Mouse (Mus musculus) ES-Bruce4 (cell line): ENCODE results near the gene Dicer1. TPM values are rescaled to one million over a fixed set of nuclear protein-coding genes. Genes with fewer than 3 reads are reported as not detected.
A peak's percentile ranks its signal among the peaks of the same experiment; 100 is the strongest.

Source experiments
- H3K27ac ChIP-seq: 2 replicates; pipeline ENCODE4 v1.5.1; 2012; ENCODE audit warnings: low read length, inconsistent platforms; ENCODE audit not compliant: insufficient read depth
- H3K27me3 ChIP-seq: 2 replicates; pipeline ENCODE4 v1.6.1; 2012; ENCODE audit warnings: mild to moderate bottlenecking, low read length, inconsistent platforms; ENCODE audit not compliant: control insufficient read depth, poor library complexity, insufficient read depth, severe bottlenecking
- H3K36me3 ChIP-seq: 2 replicates; pipeline ENCODE4 v1.6.1; 2012; ENCODE audit warnings: inconsistent platforms, mild to moderate bottlenecking, low read length, moderate library complexity; ENCODE audit not compliant: control insufficient read depth, poor library complexity, insufficient read depth, severe bottlenecking
- H3K4me1 ChIP-seq: one replicate; pipeline ENCODE4 v1.8.1; 2011; ENCODE audit warnings: low read length; ENCODE audit not compliant: control insufficient read depth, insufficient read depth
- H3K4me3 ChIP-seq: 2 replicates; pipeline ENCODE4 v1.5.1; 2011; ENCODE audit warnings: low read depth, mild to moderate bottlenecking, low read length
- H3K9ac ChIP-seq: 2 replicates; pipeline ENCODE4 v1.6.1; 2012; ENCODE audit warnings: low read depth, mild to moderate bottlenecking, inconsistent platforms; ENCODE audit not compliant: poor library complexity, severe bottlenecking
- H3K9me3 ChIP-seq: replicated peaks from 2 replicates; pipeline ENCODE4 v1.6.1; 2012; ENCODE audit warnings: mild to moderate bottlenecking, low read length, inconsistent platforms; ENCODE audit not compliant: control insufficient read depth, poor library complexity, insufficient read depth, severe bottlenecking
- CTCF ChIP-seq: IDR thresholded peaks from one replicate; pipeline ENCODE4 v1.8.1; 2011; ENCODE audit warnings: low read depth, low read length
- EP300 ChIP-seq: IDR thresholded peaks from 2 replicates; pipeline ENCODE4 v1.6.1; 2011; ENCODE audit warnings: low read depth, low read length; ENCODE audit not compliant: insufficient read depth
- POLR2A ChIP-seq: IDR thresholded peaks from one replicate; pipeline ENCODE4 v1.8.1; 2011; ENCODE audit warnings: low read length; ENCODE audit not compliant: insufficient read depth
- polyA plus RNA-seq: library from polyadenylated mRNA; stranded (reverse); fragments of >200 nt; gene quantifications from 2 replicates; pipeline ENCODE4 v1.2.4, GENCODE M21; 2011; ENCODE audit warnings: low read depth; ENCODE audit not compliant: missing spikeins, insufficient read depth, insufficient read length

Dicer1 gene
- polyA plus RNA-seq, 1 experiment, result 104 TPM

DNA sequence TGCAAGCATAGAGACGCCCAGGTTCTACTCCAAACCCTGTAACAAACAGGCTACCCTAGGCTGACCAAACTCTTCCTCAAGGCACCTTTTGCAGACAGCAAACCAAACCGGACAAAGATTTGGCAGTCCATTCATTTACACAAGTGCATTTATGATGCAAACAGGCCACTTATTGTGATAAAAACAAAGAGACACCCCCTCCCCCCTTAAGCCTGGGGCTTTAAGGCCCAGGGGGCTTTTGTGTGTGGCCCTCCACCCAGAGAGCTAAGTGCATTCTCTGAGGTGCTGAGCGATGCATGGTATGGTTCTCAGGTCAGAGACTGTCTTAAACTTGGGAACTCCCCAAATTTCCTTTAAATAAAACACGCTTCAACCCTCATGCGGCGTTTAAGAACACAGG, 12.2 kb upstream of the Dicer1 start:
- no peak overlapping the region for H3K9ac ChIP-seq
- no peaks in the 10 kb centered on the region for H3K27me3 ChIP-seq
- H3K36me3 ChIP-seq, result no peaks in the 10 kb centered on the region
- peak overlapping the region; percentile 90 for H3K27ac ChIP-seq
- TF ChIP-seq POLR2A, result no peak
- peak; percentile 98 for TF ChIP-seq EP300
- peaks cover 6% of the 10 kb centered on the region for H3K4me1 ChIP-seq
- H3K4me3 ChIP-seq, result no peak overlapping the region
- H3K9me3 ChIP-seq, result no peaks in the 10 kb centered on the region

DNA sequence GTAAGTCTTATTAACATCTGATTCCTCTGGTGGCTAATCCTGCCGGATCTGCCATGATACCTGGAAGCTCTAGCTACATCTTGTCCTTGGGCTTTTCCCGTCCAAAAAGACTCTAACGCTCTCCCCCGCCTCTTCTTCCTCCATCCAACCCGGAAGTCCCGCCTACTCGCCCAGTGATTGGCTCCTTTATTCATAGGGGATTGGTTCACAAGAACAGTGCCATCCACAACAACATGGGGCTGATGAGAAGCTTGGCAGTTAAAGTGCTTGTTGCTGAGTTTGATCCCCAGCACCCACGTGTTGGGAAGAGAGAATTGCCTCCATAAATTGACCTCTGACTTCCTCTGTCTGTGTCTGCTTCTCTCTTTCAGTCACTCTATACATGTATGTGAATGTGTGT, 9.7 kb upstream of the Dicer1 start:
- Histone ChIP-seq H3K9me3 (no peaks in the 10 kb centered on the region), H3K27ac (peak overlapping the region; percentile 70), H3K9ac (peak overlapping the region; percentile 73), H3K27me3 (no peaks in the 10 kb centered on the region), H3K36me3 (no peaks in the 10 kb centered on the region), H3K4me3 (peak overlapping the region; percentile 85), H3K4me1 (peaks cover 5% of the 10 kb centered on the region)
- TF ChIP-seq EP300 (no peak), POLR2A (peak; percentile 33), CTCF (no peak)

DNA sequence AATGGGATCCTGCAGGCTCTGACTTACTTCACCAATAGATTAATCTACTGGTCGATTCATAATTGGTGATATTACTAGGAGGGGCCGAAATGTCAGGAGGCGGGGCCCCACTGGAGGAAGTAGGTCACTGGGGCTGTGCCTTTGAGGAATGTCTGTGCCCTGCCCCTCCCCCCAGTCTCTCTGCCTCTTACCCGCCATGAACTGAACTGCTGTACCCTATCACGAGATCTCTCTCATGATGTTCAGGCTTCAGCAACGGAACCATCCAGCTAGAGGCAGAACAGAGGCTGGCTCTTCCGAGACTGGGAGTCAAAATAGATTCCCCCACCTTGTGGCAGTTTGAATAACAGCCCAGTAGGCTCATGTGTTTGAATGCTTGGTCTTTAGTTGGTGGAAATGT, 6.3 kb upstream of the Dicer1 start:
- Histone ChIP-seq H3K27me3 (no peaks in the 10 kb centered on the region), H3K9ac (no peak overlapping the region), H3K9me3 (no peaks in the 10 kb centered on the region), H3K27ac (no peak overlapping the region), H3K36me3 (no peaks in the 10 kb centered on the region), H3K4me3 (no peak overlapping the region), H3K4me1 (peaks cover 5% of the 10 kb centered on the region)
- TF ChIP-seq EP300, result no peak

DNA sequence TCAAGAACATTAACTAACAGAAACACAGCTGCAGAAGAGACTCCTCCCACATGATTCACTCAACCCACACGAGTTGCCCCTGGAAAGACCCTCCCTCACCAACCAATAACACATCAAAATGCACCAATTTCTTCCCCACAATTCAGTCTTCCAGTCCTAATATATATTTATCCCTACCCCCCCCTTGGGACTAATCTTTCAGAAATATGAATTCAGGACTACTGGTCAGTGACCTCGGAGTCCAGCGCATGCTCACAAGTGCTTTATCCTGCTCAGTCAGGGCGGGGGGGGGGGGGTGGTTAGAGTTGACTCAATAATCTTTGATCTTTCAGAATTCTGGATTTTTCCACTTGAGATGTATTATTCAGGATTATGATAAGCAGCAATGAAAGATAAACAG, 1.9 kb upstream of the Dicer1 start:
- H3K27ac ChIP-seq, result no peak overlapping the region
- H3K4me3 ChIP-seq, result no peak overlapping the region
- H3K27me3 ChIP-seq, result no peaks in the 10 kb centered on the region
- 0 out of 2 replicates have a peak, but pooled peaks cover 2% of the 10 kb centered on the region for H3K36me3 ChIP-seq
- no peaks in the 10 kb centered on the region for H3K9me3 ChIP-seq
- peaks cover 3% of the 10 kb centered on the region for H3K4me1 ChIP-seq
- no peak for TF ChIP-seq CTCF
- TF ChIP-seq POLR2A, result no peak
- TF ChIP-seq EP300, result no peak
- H3K9ac ChIP-seq, result no peak overlapping the region

DNA sequence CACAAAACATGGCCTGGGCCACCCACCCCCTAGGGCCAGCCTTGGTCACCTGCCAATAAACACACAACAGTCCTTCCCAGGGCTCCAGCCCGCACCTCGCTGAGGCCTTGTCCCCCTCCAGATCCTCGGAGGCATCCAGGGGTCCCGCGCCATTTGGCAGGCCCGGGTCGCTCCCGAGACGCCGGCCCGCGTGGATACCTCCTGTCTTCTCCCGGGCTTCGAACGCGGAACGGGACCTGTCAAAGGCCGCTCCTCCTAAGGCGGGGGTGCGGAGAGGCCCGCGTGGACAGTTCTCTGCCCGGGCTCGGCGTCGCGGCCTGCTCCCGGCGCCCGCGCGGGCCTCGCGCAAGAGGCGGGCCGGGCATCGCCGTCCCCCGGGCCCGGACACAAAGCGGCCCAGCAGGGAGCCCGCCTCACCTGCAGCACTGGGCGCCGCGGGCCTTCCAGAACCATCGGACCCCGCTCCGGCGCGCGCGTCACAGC, 380 bp downstream of the Dicer1 start:
- no peaks in the 10 kb centered on the region for H3K4me1 ChIP-seq
- H3K9me3 ChIP-seq, result no peaks in the 10 kb centered on the region
- no peak for TF ChIP-seq CTCF
- no peak for TF ChIP-seq POLR2A
- no peak for TF ChIP-seq EP300
- no peaks in the 10 kb centered on the region for H3K27me3 ChIP-seq
- no peak overlapping the region for H3K27ac ChIP-seq
- H3K36me3 ChIP-seq, result peaks cover 2% of the 10 kb centered on the region; the same call in 1 of the 2 replicates
- peak overlapping the region; percentile 95 for H3K9ac ChIP-seq
- H3K4me3 ChIP-seq, result peak overlapping the region; percentile 64

DNA sequence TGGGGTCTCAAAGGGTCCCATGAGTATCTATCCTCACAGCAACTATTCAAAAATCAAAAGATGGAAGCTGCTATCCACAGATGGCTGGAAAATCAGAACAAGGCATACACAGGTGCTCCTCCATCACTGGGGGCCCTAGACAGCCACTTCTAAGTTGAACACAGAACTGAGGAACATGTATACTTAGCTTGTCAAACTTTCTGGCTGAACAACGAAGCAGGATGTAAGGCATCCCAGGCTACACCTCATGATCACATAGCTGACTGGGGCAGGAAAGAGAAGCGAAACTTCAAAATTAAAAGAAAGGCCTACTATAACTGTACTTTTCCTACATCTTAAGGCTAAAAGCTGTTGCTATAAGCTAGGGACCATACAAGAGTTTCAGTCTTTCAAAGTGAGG, 2.8 kb downstream of the Dicer1 start:
- H3K4me3 ChIP-seq, result no peak overlapping the region
- H3K27ac ChIP-seq, result no peak overlapping the region
- no peaks in the 10 kb centered on the region for H3K9me3 ChIP-seq
- TF ChIP-seq CTCF (no peak), EP300 (no peak), POLR2A (no peak)
- H3K27me3 ChIP-seq, result no peaks in the 10 kb centered on the region
- H3K4me1 ChIP-seq, result no peaks in the 10 kb centered on the region
- peaks cover 4% of the 10 kb centered on the region; the same call in 1 of the 2 replicates for H3K36me3 ChIP-seq
- H3K9ac ChIP-seq, result no peak overlapping the region

DNA sequence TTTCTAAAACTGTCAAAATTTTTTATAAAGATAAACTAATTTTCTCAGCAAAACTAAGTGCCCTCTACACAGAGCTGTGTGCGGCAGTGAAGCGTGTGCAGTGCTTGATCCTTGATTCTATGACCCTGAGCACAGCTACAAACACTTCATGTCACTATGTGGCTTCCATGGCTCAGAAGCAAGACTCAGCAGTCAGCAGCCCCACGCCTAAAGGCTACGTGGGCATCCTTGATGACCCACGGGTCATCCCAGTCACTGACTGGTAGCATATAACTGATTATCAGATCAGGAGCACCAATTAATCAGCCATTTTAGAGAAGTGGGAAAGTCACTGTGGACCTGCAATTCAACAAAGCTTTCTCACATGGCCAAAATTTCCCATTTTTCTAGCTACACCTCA, 4.5 kb downstream of the Dicer1 start:
- TF ChIP-seq CTCF (no peak), POLR2A (no peak), EP300 (no peak)
- no peaks in the 10 kb centered on the region for H3K9me3 ChIP-seq
- no peak overlapping the region for H3K27ac ChIP-seq
- H3K9ac ChIP-seq, result no peak overlapping the region
- no peak overlapping the region for H3K4me3 ChIP-seq
- no peaks in the 10 kb centered on the region for H3K27me3 ChIP-seq
- no peaks in the 10 kb centered on the region for H3K4me1 ChIP-seq
- H3K36me3 ChIP-seq, result peaks cover 4% of the 10 kb centered on the region; the same call in 1 of the 2 replicates
